Mouse (Mus musculus) thymus, postnatal 14 days (tissue): ENCODE measurements around the gene Caskin2.
A peak's percentile ranks its signal among the peaks of the same experiment; 100 is the strongest.

Experiments used
- DNase-seq: peaks from one replicate; pipeline ENCODE4 v3.0.0; 2021

The Caskin2 gene

GRCm38 (mm10) chr11:115830550-115831325 lies 17.3 kb upstream of the Caskin2 start:
- DNase-seq, result no peak

- DNase-seq, result no peak
Observed at GRCm38 (mm10) chr11:115829036-115829435, 15.6 kb upstream of the Caskin2 start.

- DNase-seq, result no peak
Observed at GRCm38 (mm10) chr11:115827624-115828023, 14.2 kb upstream of the Caskin2 start.

GRCm38 (mm10) chr11:115826487-115826886 lies 13.0 kb upstream of the Caskin2 start:
- DNase-seq, result no peak

GRCm38 (mm10) chr11:115824813-115825212 lies 11.4 kb upstream of the Caskin2 start:
- no peak for DNase-seq

GRCm38 (mm10) chr11:115823774-115824740 lies 10.6 kb upstream of the Caskin2 start, which contains the start of gene Llgl2:
Gene Llgl2, plus strand, starts transcription at chr11:115824049.
- peak; percentile 92 for DNase-seq

- DNase-seq, result no peak
Observed at GRCm38 (mm10) chr11:115821001-115821400, 7.6 kb upstream of the Caskin2 start.

GRCm38 (mm10) chr11:115819915-115820623 lies 6.6 kb upstream of the Caskin2 start:
- no peak for DNase-seq

- no peak for DNase-seq
Observed at GRCm38 (mm10) chr11:115817331-115817730, 3.9 kb upstream of the Caskin2 start.

GRCm38 (mm10) chr11:115814605-115815450 lies 1.4 kb upstream of the Caskin2 start, which contains the start of gene Tsen54:
Gene Tsen54, plus strand, starts transcription at chr11:115814724.
- DNase-seq, result peak; percentile 89

GRCm38 (mm10) chr11:115812533-115813420 lies 662 bp downstream of the Caskin2 start:
- peak; percentile 36 for DNase-seq

- DNase-seq, result no peak
Observed at GRCm38 (mm10) chr11:115812095-115812494, 1.3 kb downstream of the Caskin2 start.

GRCm38 (mm10) chr11:115811381-115812093 lies 1.9 kb downstream of the Caskin2 start:
- no peak for DNase-seq

GRCm38 (mm10) chr11:115810377-115810776 lies 3.1 kb downstream of the Caskin2 start:
- DNase-seq, result no peak

- no peak for DNase-seq
Observed at GRCm38 (mm10) chr11:115809311-115809781, 4.1 kb downstream of the Caskin2 start.

- DNase-seq, result no peak
Observed at GRCm38 (mm10) chr11:115808696-115809310, 4.6 kb downstream of the Caskin2 start.

GRCm38 (mm10) chr11:115807971-115808370 lies 5.5 kb downstream of the Caskin2 start:
- DNase-seq, result no peak

GRCm38 (mm10) chr11:115807306-115807705 lies 6.1 kb downstream of the Caskin2 start:
- no peak for DNase-seq

- no peak for DNase-seq
Observed at GRCm38 (mm10) chr11:115806154-115806553, 7.3 kb downstream of the Caskin2 start.
